Mouse (Mus musculus): ENCODE measurements around the gene Mocs1.
A peak's percentile ranks its signal among the peaks of the same experiment; 100 is the strongest.
"Not testable (repeated sequence)": the region's sequence is repeated elsewhere in the genome, so short reads cannot be mapped to it uniquely, and the experiment has no call there.

The Mocs1 gene

DNA sequence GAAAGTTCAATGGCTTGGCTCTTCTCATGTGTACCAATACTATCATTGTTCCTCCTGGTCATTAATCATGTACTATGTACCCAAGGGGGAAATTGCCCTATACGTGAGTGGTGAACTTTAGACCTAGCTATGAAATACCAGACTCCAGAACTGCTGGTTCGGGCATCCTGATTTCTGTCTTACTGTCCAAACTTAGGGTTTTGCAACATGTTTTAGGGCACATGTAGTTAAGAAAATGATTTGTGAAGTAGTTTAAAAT lies 5.2 kb upstream of the Mocs1 start:
- H3K27me3 ChIP-seq (ENCODE audit: control insufficient read depth, insufficient read depth, low read length, poor library complexity, severe bottlenecking), result no peaks in the 10 kb centered on the region
- no peak for DNase-seq (ENCODE audit: low read depth, low spot score)
- H3K36me3 ChIP-seq (ENCODE audit: control insufficient read depth, insufficient read depth, low read length, poor library complexity, severe bottlenecking), result no peaks in the 10 kb centered on the region

DNA sequence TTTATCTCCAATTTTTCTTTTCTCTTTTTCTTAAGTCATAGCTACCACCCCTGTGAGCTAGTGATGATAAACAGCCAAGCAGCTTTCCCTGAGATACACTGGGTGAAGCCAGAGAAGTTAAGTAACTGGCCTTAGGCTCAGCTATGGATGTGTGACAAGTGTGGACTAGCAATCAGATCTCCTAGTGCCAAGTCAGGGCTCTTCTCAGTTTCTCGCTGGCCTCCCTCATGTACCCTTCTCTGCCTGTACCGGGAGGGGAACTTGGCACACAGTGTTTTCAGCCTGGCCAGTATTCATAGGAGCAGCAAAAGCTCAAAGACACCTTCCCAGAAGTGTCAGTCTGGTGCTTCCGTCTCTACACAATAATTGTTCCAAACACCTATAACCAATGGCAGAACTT lies 4.3 kb upstream of the Mocs1 start:
- H3K27me3 ChIP-seq (ENCODE audit: control insufficient read depth, insufficient read depth, low read length, poor library complexity, severe bottlenecking), result no peaks in the 10 kb centered on the region
- DNase-seq (ENCODE audit: low read depth, low spot score), result no peak
- H3K36me3 ChIP-seq (ENCODE audit: control insufficient read depth, insufficient read depth, low read length, poor library complexity, severe bottlenecking), result no peaks in the 10 kb centered on the region

DNA sequence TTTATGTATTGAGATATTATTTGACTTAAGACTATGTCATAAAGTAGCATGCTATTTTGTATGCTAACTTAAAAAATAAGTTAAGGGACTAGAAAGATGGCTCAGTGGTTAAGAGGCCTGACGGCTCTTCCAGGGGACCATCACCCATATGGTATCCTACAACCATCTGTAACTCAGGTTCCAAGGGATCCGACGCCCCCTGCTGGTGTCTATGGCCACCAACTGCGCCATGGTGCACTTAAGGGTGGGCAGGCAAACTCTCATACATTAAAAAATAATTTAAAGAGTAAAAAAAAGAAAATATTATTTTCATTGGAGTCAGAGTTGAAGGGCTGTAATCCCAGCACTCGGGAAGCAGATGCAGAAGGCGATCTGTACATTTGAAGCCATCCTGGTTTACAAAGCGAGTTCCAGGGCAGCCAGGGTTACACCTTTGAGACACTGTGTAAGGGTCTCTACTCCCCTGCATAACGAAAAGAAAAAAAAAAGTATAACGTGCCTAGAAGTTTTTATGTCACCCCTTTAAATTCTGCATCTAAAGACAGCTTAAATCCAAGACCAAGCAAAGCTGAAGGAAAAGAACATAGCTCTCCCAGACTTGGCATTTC lies 427 bp upstream of the Mocs1 start:
- peak; percentile 36 for DNase-seq (ENCODE audit: low read depth, low spot score)
- H3K36me3 ChIP-seq (ENCODE audit: control insufficient read depth, insufficient read depth, low read length, poor library complexity, severe bottlenecking), result no peaks in the 10 kb centered on the region
- no peaks in the 10 kb centered on the region for H3K27me3 ChIP-seq (ENCODE audit: control insufficient read depth, insufficient read depth, low read length, poor library complexity, severe bottlenecking)

DNA sequence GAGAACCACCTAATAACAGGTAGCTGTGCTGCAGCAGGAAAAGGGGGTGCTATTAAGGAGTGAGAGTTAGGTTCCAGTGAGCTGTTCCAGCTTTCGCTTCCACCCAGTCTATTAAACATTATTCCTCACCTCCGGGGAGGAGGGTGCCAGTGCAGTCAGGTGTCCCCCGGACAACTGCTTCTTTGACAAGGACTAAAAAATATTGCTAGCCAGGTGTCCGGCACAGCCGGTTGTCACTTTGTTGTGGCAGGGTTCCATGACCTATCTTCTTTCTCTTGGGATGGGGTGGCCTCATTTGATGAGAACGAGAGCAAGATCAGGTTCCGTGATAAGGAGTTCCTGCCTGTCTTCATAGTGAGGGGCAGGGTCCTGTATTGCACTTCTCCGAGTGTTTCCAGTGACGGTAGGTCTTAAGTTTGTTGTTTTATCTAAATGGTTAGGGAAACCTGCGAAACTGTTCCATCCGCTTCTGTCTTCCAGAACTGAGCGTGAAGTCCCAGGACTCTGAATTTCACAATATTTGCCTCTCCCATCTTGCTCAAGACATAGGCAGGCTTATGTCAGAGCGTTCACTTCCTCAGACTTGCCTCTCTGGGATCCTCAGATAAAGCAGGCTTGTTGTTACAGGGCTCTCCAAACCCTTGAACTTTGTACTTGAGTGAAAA lies 721 bp downstream of the Mocs1 start:
- Histone ChIP-seq H3K27me3 (ENCODE audit: control insufficient read depth, insufficient read depth, low read length, poor library complexity, severe bottlenecking) (no peaks in the 10 kb centered on the region), H3K36me3 (ENCODE audit: control insufficient read depth, insufficient read depth, low read length, poor library complexity, severe bottlenecking) (no peaks in the 10 kb centered on the region; the same call in 1 of the 2 replicates)
- no peak for DNase-seq (ENCODE audit: low read depth, low spot score)

DNA sequence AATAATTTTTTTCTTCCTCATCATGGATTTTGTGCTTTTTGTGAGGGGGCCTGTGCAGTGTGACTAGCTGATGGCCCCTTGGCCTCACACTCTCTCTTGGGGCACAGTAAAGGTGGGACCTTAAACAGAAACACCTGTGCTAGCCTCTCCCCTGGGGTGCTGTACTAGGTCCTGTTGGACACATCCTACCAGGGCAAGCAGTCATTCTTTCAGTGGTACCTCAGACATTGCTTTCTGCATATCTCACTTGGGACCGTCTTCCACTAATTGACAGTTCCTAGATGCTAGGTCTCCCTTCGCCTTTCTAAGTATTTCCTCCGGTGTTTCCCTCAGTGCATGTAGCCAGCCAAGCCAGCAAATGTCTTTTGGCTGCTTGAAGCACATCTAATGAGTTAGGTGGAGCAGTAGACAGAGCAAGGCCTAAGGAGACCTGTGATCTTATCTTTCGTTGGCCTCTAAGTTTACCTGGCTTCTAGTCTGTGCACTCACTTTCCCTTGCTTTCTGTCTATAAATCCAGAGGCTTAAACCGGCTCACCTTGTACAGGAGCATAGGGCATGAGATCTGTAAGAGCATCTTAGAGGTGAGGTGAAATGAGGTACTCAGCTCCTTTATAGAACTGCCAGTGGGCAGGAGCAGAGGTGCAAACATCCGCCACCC lies 1.4 kb downstream of the Mocs1 start:
- no peaks in the 10 kb centered on the region for H3K27me3 ChIP-seq (ENCODE audit: control insufficient read depth, insufficient read depth, low read length, poor library complexity, severe bottlenecking)
- no peaks in the 10 kb centered on the region; the same call in 1 of the 2 replicates for H3K36me3 ChIP-seq (ENCODE audit: control insufficient read depth, insufficient read depth, low read length, poor library complexity, severe bottlenecking)
- no peak for DNase-seq (ENCODE audit: low read depth, low spot score)

DNA sequence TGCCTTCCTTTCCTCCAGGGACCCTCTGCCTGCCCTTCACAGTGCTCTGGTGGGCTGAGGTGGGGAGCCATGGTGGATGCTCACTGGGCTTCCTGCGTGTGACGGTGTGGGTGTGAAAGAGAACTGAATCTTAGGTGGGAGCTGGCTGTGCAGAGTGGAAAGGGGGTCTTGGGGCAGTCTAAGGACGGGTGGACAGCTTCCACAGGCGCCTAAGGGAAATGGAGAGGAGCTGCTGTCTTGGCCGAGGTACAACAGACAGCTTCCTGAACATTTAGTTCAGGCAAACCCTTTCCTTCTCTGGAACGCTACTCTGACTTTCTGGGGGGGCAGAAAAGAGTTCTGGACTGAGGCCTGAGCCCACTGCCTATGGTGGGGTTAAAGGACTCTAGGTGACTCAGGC lies 2.0 kb downstream of the Mocs1 start:
- Histone ChIP-seq H3K27me3 (ENCODE audit: control insufficient read depth, insufficient read depth, low read length, poor library complexity, severe bottlenecking) (no peaks in the 10 kb centered on the region), H3K36me3 (ENCODE audit: control insufficient read depth, insufficient read depth, low read length, poor library complexity, severe bottlenecking) (peaks cover 3% of the 10 kb centered on the region; the same call in 1 of the 2 replicates)
- no peak for DNase-seq (ENCODE audit: low read depth, low spot score)

DNA sequence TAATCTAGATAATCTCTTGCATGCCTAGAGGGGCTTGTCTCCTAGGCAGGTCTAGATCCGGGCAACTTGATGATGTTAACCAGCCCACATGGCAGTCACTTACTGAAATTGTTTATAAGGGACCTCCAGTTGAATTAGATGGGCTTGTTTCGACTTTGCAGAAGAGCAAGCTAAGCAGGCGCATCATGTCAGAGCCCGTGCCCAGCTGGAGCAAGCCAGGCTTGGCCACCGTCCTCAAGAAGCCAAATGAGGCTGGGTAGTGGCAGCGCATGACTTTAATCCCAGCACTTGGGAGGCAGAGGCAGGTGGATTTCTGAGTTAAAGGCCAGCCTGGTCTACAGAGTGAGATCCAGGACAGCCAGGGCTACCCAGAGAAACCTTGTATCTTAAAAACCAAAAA lies 3.0 kb downstream of the Mocs1 start:
- Histone ChIP-seq H3K36me3 (ENCODE audit: control insufficient read depth, insufficient read depth, low read length, poor library complexity, severe bottlenecking) (peaks cover 9% of the 10 kb centered on the region; the same call in 1 of the 2 replicates), H3K27me3 (ENCODE audit: control insufficient read depth, insufficient read depth, low read length, poor library complexity, severe bottlenecking) (no peaks in the 10 kb centered on the region)
- DNase-seq (ENCODE audit: low read depth, low spot score), result no peak

DNA sequence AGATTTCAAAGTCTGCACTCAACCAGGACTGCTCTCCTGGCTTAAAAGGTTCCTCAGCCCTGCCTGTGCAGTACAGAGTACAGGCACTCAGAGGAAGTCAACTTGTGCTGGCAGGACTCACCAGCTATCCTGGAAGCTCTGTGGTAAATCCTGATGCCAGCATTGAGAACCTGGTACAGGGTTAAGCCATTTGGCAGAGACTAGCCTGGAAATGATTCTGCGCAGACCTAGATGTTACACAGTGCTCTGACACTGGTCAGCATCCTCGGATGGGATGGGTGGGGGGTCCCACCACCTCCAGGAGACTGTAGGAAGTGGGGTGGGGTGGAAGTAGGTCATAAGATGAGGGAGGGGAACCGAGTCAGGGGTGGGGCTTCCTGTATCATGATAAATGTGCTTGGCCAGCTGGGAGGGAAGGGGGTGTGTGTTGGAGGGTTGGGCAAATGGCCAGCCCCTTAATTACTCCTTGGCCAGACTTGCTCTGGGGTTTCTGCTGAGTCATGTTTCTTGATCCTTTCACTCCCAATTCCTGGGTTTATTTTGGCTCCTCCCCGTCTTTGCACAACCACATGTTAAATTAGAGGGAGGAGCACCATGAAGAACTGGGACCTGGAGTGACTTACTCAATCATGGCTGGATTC lies 4.0 kb downstream of the Mocs1 start:
- no peaks in the 10 kb centered on the region for H3K27me3 ChIP-seq (ENCODE audit: control insufficient read depth, insufficient read depth, low read length, poor library complexity, severe bottlenecking)
- peaks cover 9% of the 10 kb centered on the region for H3K36me3 ChIP-seq (ENCODE audit: control insufficient read depth, insufficient read depth, low read length, poor library complexity, severe bottlenecking)
- DNase-seq (ENCODE audit: low read depth, low spot score), result no peak

DNA sequence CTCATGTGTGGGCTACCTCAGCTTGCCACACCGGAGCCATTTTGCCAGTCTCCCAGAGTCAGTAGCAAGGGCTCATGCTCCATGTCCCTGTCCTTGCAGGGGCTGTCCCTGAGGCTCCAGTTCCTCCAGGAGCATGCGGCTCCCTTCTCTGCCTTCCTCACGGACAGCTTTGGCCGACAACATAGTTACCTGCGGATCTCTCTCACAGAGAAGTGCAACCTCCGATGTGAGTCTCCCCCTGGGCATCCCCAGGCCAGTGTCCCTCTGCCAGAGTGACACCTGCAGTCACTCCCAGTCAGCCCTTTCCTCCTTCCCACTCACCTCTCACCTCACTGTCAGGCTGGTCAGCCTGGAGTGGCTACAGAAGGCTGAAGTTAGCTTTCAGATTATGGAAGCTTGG lies 4.9 kb downstream of the Mocs1 start:
- H3K36me3 ChIP-seq (ENCODE audit: control insufficient read depth, insufficient read depth, low read length, poor library complexity, severe bottlenecking), result peaks cover 9% of the 10 kb centered on the region
- no peak for DNase-seq (ENCODE audit: low read depth, low spot score)
- H3K27me3 ChIP-seq (ENCODE audit: control insufficient read depth, insufficient read depth, low read length, poor library complexity, severe bottlenecking), result no peaks in the 10 kb centered on the region

DNA sequence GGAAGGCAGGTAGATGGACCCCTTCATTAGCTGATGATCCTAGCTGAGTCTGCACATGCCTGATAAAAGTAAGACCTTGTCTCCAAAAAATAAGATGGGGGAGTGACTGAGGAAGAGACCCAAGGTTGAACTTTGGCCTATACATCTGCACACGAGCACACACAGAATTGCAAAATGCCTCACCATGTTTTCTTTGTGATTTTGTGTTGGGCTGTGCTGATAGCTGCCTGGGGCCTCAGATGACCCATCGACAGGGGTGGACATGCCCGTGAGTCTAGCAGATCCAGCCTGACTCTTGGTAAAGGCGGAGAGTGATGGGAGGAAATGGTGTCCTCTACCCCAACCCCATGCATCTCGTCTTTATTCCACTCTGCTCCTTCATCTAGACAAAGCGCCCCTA lies 6.1 kb downstream of the Mocs1 start:
- Histone ChIP-seq H3K27me3 (ENCODE audit: control insufficient read depth, insufficient read depth, low read length, poor library complexity, severe bottlenecking) (no peaks in the 10 kb centered on the region), H3K36me3 (ENCODE audit: control insufficient read depth, insufficient read depth, low read length, poor library complexity, severe bottlenecking) (peaks cover 14% of the 10 kb centered on the region)
- no peak for DNase-seq (ENCODE audit: low read depth, low spot score)

DNA sequence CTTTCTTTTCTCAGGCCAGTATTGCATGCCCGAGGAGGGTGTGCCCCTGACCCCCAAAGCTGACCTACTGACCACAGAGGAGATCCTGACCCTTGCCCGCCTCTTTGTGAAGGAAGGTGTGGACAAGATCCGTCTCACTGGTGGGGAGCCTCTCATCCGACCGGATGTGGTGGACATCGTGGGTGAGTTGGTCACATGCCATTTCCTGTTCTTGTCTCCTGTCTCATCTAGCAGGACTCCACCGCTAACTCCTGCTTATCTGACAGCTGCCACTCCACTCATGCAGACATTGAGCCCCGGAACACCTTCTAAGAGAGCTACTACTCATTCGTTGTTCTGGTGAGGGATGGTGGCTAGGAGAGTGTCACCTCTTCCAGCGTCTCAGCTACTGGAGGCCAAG lies 6.9 kb downstream of the Mocs1 start:
- peaks cover 14% of the 10 kb centered on the region for H3K36me3 ChIP-seq (ENCODE audit: control insufficient read depth, insufficient read depth, low read length, poor library complexity, severe bottlenecking)
- no peak for DNase-seq (ENCODE audit: low read depth, low spot score)
- H3K27me3 ChIP-seq (ENCODE audit: control insufficient read depth, insufficient read depth, low read length, poor library complexity, severe bottlenecking), result no peaks in the 10 kb centered on the region

DNA sequence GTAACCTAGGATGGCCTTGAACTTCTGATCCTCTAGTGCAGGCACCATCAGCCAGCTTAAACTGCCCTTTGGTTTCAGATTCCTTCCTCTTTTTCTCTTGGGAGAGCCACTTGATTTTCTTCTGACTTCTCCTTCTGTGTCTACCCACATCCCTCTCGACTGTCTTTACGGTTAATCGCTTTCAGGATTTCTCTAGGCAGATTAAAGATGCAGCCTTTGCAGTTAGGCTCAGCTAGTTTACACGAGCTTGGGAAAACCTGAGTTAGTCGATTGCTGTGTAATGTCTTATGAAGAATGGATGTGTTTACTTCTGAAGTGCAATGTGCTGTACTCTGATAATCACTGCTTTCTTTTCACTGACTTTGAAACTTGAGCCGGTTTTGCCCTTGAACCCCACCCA lies 8.5 kb downstream of the Mocs1 start:
- Histone ChIP-seq H3K36me3 (ENCODE audit: control insufficient read depth, insufficient read depth, low read length, poor library complexity, severe bottlenecking) (peaks cover 14% of the 10 kb centered on the region), H3K27me3 (ENCODE audit: control insufficient read depth, insufficient read depth, low read length, poor library complexity, severe bottlenecking) (no peaks in the 10 kb centered on the region)
- DNase-seq (ENCODE audit: low read depth, low spot score), result no peak

DNA sequence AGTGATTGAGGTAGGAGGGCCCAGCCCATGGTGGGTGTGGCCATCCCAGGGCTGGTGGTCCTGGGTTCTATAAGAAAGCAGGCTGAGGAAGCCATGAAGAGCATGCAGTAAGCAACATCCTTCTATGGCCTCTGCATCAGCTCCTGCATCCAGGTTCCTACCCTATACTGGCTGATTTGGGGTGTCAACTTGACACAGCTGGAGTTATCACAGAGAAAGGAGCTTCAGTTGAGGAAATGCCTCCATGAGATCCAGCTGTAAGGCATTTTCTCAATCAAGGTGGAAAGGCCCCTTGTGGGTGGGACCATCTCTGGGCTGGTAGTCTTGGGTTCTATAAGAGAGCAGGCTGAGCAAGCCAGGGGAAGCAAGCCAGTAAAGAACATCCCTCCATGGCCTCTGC lies 9.1 kb downstream of the Mocs1 start:
- peaks cover 14% of the 10 kb centered on the region for H3K36me3 ChIP-seq (ENCODE audit: control insufficient read depth, insufficient read depth, low read length, poor library complexity, severe bottlenecking)
- not testable (repeated sequence) for H3K27me3 ChIP-seq (ENCODE audit: control insufficient read depth, insufficient read depth, low read length, poor library complexity, severe bottlenecking); DNase-seq (ENCODE audit: low read depth, low spot score)

DNA sequence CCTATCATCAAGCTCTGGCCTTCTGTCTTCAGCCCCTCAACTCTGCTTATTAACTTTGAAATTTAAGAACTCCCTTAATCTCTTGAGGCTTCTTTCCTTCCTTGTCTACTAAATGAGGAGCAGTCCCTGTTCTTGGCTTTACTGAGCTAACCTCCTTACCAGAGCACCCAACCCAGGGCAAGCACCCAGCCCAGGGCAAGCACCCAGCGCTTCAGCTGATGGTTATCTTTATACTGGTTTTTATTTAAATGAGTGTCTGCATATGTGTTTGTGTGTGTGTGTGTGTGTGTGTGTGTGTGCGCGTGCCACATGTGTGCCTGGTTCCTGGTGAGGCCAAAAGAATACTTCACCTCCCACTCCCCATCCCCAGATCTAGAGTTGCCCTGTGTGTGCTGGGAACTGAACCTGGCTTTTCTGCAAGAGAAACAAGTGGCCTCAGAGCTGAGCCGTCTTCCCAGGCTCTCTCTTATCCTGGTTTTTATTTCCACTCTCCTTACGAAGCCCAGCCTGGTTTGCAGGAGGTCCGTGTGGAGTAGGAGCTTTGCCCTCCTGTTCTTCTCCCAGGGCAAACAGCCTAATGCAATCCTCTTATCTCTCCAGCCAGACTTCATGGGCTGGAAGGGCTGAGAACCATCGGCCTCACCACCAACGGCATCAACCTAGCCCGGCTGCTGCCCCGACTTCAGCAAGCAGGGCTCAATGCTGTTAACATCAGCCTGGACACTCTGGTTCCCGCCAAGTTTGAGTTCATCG lies 10.8 kb downstream of the Mocs1 start:
- no peaks in the 10 kb centered on the region for H3K27me3 ChIP-seq (ENCODE audit: control insufficient read depth, insufficient read depth, low read length, poor library complexity, severe bottlenecking)
- peaks cover 14% of the 10 kb centered on the region for H3K36me3 ChIP-seq (ENCODE audit: control insufficient read depth, insufficient read depth, low read length, poor library complexity, severe bottlenecking)
- no peak for DNase-seq (ENCODE audit: low read depth, low spot score)

DNA sequence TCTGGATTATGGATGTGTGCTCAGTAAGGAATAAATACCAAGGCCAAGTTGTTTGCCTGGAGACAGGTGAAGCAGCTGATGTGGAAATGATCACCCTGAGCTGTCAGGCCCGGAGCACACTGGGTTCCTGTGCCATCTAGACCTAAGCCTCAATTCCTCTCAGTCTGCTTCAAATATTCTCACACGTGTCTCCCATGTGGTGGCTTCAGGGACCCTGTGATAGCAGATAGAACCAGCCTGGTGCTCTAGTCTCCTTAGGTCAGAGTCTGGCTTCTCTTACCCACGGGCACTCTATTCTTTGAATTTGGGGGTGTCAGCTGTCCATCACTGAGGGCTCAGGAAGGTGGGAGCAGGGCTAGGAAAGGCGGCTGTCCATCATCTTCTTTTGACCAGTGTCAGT lies 11.5 kb downstream of the Mocs1 start:
- Histone ChIP-seq H3K36me3 (ENCODE audit: control insufficient read depth, insufficient read depth, low read length, poor library complexity, severe bottlenecking) (peaks cover 14% of the 10 kb centered on the region), H3K27me3 (ENCODE audit: control insufficient read depth, insufficient read depth, low read length, poor library complexity, severe bottlenecking) (no peaks in the 10 kb centered on the region)
- DNase-seq (ENCODE audit: low read depth, low spot score), result no peak

All from splenic B cell, adult 2 months (primary cell).